In the genomic region with DNA sequence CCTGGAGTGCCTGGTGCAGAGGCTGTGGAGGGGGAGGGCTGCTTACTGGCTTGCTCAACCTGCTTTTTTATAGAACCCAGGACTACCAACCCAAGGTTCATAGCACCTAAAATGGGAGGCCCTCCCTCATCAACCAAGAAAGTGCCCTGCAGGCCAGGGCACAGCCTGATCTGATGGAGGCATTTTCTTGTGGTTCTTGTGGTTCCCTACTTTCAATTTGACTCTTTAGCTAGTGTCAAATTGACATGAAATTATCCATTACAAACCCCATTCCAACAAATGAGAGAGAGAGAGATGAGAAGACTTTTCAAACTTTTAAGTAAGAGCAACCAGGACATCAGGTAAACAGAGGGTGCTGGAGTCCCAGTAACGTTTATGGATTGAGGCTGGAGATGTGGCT, we compare ENCODE assay signal across 15 mouse cellular contexts.
"Had no signal": no experiment of that assay in that cellular context is flagged by ENCODE, and none has a peak within 500 bp of the region (broad histone marks: within the 10 kb centered on the region; RNA-seq: fewer than 3 reads in every experiment).

No protein-coding gene starts in this region.

- H3K9ac ChIP-seq: neural tube, embryonic 15.5 days; stomach, embryonic 15.5 days had no signal

- H3K27me3 ChIP-seq: neural tube, embryonic 15.5 days; stomach, embryonic 15.5 days had no signal

- H3K9me3 ChIP-seq: neural tube, embryonic 15.5 days; stomach, embryonic 15.5 days had no signal

- H3K4me3 ChIP-seq: neural tube, embryonic 15.5 days; stomach, embryonic 15.5 days had no signal

- H3K27ac ChIP-seq: neural tube, embryonic 15.5 days; stomach, embryonic 15.5 days; stomach, postnatal 0 days had no signal

- H3K4me2 ChIP-seq: neural tube, embryonic 15.5 days; stomach, embryonic 15.5 days had no signal

- DNase-seq: retina, postnatal 1 day; right cerebral cortex, adult 18-20 months; right cerebral cortex, postnatal 14 days; right cerebral cortex, postnatal 25 days; right cerebral cortex, postnatal 4 days; spleen, adult 18-20 months; thymus, adult 18-20 months; thymus, adult 2 months; thymus, postnatal 14 days; thymus, postnatal 25 days; thymus, postnatal 36 days; thymus, postnatal 4 days had no signal

- H3K4me1 ChIP-seq: neural tube, embryonic 15.5 days; stomach, embryonic 15.5 days had no signal
